Mouse (Mus musculus): ENCODE measurements at regions not wholly inside any gene's neighbourhood (a gene's known extent, or its start where the extent isn't known, plus 50 kb on each side); places are given as distances from the start of the nearest gene placed in this dataset.

GRCm38 (mm10) chr16:87136503-87136902, 217.5 kb upstream of the N6amt1 start:
- H3K4me3 ChIP-seq (ENCODE audit: low read depth, low read length): no peak overlapping the region
- no peaks in the 10 kb centered on the region for H3K4me1 ChIP-seq (ENCODE audit: control insufficient read depth, insufficient read depth, low read length)
- no peaks in the 10 kb centered on the region for H3K36me3 ChIP-seq (replicated peaks; ENCODE audit: control insufficient read depth, insufficient read depth, low read depth, low read length)
- no peak for ATAC-seq (replicated peaks; ENCODE audit: insufficient number of reproducible peaks, low FRiP score, low TSS enrichment, low read depth)
- no peak for DNase-seq (ENCODE audit: low spot score)
- H3K27ac ChIP-seq (replicated peaks; ENCODE audit: low read depth, low read length): no peak overlapping the region
- H3K9me3 ChIP-seq (replicated peaks; ENCODE audit: control insufficient read depth, low read length): no peaks in the 10 kb centered on the region
- no peak overlapping the region for H3K9ac ChIP-seq (replicated peaks; ENCODE audit: low read length)
- WGBS: 82% methylated on average over 1 of the region's 1 CpGs
- H3K27me3 ChIP-seq (ENCODE audit: control insufficient read depth, insufficient read depth, low read length): no peaks in the 10 kb centered on the region
- H3K4me2 ChIP-seq (ENCODE audit: low read depth, low read length): no peak overlapping the region

GRCm38 (mm10) chr16:87134452-87134851, 219.5 kb upstream of the N6amt1 start:
- Histone ChIP-seq H3K27ac (replicated peaks; ENCODE audit: low read depth, low read length) (no peak overlapping the region), H3K4me3 (ENCODE audit: low read depth, low read length) (no peak overlapping the region), H3K9ac (replicated peaks; ENCODE audit: low read length) (no peak overlapping the region), H3K36me3 (replicated peaks; ENCODE audit: control insufficient read depth, insufficient read depth, low read depth, low read length) (no peaks in the 10 kb centered on the region), H3K27me3 (ENCODE audit: control insufficient read depth, insufficient read depth, low read length) (no peaks in the 10 kb centered on the region), H3K4me1 (ENCODE audit: control insufficient read depth, insufficient read depth, low read length) (no peaks in the 10 kb centered on the region), H3K4me2 (ENCODE audit: low read depth, low read length) (no peak overlapping the region), H3K9me3 (replicated peaks; ENCODE audit: control insufficient read depth, low read length) (no peaks in the 10 kb centered on the region)
- DNase-seq (ENCODE audit: low spot score) (no peak), ATAC-seq (replicated peaks; ENCODE audit: insufficient number of reproducible peaks, low FRiP score, low TSS enrichment, low read depth) (no peak)

- WGBS: 88% methylated on average over 6 of the region's 6 CpGs
- H3K4me2 ChIP-seq (ENCODE audit: low read depth, low read length): no peak overlapping the region
- no peaks in the 10 kb centered on the region for H3K27me3 ChIP-seq (ENCODE audit: control insufficient read depth, insufficient read depth, low read length)
- DNase-seq (ENCODE audit: low spot score) (no peak), ATAC-seq (replicated peaks; ENCODE audit: insufficient number of reproducible peaks, low FRiP score, low TSS enrichment, low read depth) (no peak)
- H3K9ac ChIP-seq (replicated peaks; ENCODE audit: low read length): no peak overlapping the region
- H3K36me3 ChIP-seq (replicated peaks; ENCODE audit: control insufficient read depth, insufficient read depth, low read depth, low read length): no peaks in the 10 kb centered on the region
- H3K4me1 ChIP-seq (ENCODE audit: control insufficient read depth, insufficient read depth, low read length): no peaks in the 10 kb centered on the region
- no peak overlapping the region for H3K4me3 ChIP-seq (ENCODE audit: low read depth, low read length)
- no peak overlapping the region for H3K27ac ChIP-seq (replicated peaks; ENCODE audit: low read depth, low read length)
- H3K9me3 ChIP-seq (replicated peaks; ENCODE audit: control insufficient read depth, low read length): no peaks in the 10 kb centered on the region
Measured at GRCm38 (mm10) chr16:87133874-87134273, 220.1 kb upstream of the N6amt1 start.

- WGBS: 86% methylated on average over 4 of the region's 4 CpGs
- ATAC-seq (replicated peaks; ENCODE audit: insufficient number of reproducible peaks, low FRiP score, low TSS enrichment, low read depth) (no peak), DNase-seq (ENCODE audit: low spot score) (no peak)
- Histone ChIP-seq H3K36me3 (replicated peaks; ENCODE audit: control insufficient read depth, insufficient read depth, low read depth, low read length) (no peaks in the 10 kb centered on the region), H3K4me1 (ENCODE audit: control insufficient read depth, insufficient read depth, low read length) (no peaks in the 10 kb centered on the region), H3K4me2 (ENCODE audit: low read depth, low read length) (no peak overlapping the region), H3K27me3 (ENCODE audit: control insufficient read depth, insufficient read depth, low read length) (no peaks in the 10 kb centered on the region), H3K9me3 (replicated peaks; ENCODE audit: control insufficient read depth, low read length) (no peaks in the 10 kb centered on the region), H3K27ac (replicated peaks; ENCODE audit: low read depth, low read length) (no peak overlapping the region), H3K4me3 (ENCODE audit: low read depth, low read length) (no peak overlapping the region), H3K9ac (replicated peaks; ENCODE audit: low read length) (no peak overlapping the region)
Measured at GRCm38 (mm10) chr16:87132082-87132481, 221.9 kb upstream of the N6amt1 start.

GRCm38 (mm10) chr16:87130733-87131640, 223.0 kb upstream of the N6amt1 start:
- H3K4me3 ChIP-seq (ENCODE audit: low read depth, low read length): no peak overlapping the region
- H3K4me2 ChIP-seq (ENCODE audit: low read depth, low read length): no peak overlapping the region
- H3K27me3 ChIP-seq (ENCODE audit: control insufficient read depth, insufficient read depth, low read length): no peaks in the 10 kb centered on the region
- no peaks in the 10 kb centered on the region for H3K4me1 ChIP-seq (ENCODE audit: control insufficient read depth, insufficient read depth, low read length)
- H3K36me3 ChIP-seq (replicated peaks; ENCODE audit: control insufficient read depth, insufficient read depth, low read depth, low read length): no peaks in the 10 kb centered on the region
- DNase-seq (ENCODE audit: low spot score) (no peak), ATAC-seq (replicated peaks; ENCODE audit: insufficient number of reproducible peaks, low FRiP score, low TSS enrichment, low read depth) (no peak)
- H3K9me3 ChIP-seq (replicated peaks; ENCODE audit: control insufficient read depth, low read length): no peaks in the 10 kb centered on the region
- 64% methylated on average over 12 of the region's 12 CpGs for WGBS
- no peak overlapping the region for H3K9ac ChIP-seq (replicated peaks; ENCODE audit: low read length)
- H3K27ac ChIP-seq (replicated peaks; ENCODE audit: low read depth, low read length): no peak overlapping the region

GRCm38 (mm10) chr16:87129021-87129420, 225.0 kb upstream of the N6amt1 start:
- Histone ChIP-seq H3K4me3 (ENCODE audit: low read depth, low read length) (no peak overlapping the region), H3K27me3 (ENCODE audit: control insufficient read depth, insufficient read depth, low read length) (no peaks in the 10 kb centered on the region), H3K4me1 (ENCODE audit: control insufficient read depth, insufficient read depth, low read length) (no peaks in the 10 kb centered on the region), H3K9me3 (replicated peaks; ENCODE audit: control insufficient read depth, low read length) (no peaks in the 10 kb centered on the region), H3K36me3 (replicated peaks; ENCODE audit: control insufficient read depth, insufficient read depth, low read depth, low read length) (no peaks in the 10 kb centered on the region), H3K9ac (replicated peaks; ENCODE audit: low read length) (no peak overlapping the region), H3K27ac (replicated peaks; ENCODE audit: low read depth, low read length) (no peak overlapping the region), H3K4me2 (ENCODE audit: low read depth, low read length) (no peak overlapping the region)
- DNase-seq (ENCODE audit: low spot score) (no peak), ATAC-seq (replicated peaks; ENCODE audit: insufficient number of reproducible peaks, low FRiP score, low TSS enrichment, low read depth) (no peak)
- WGBS: 94% methylated on average over 3 of the region's 3 CpGs

- H3K27ac ChIP-seq (replicated peaks; ENCODE audit: low read depth, low read length): no peak overlapping the region
- H3K9ac ChIP-seq (replicated peaks; ENCODE audit: low read length): no peak overlapping the region
- H3K4me2 ChIP-seq (ENCODE audit: low read depth, low read length): no peak overlapping the region
- H3K4me1 ChIP-seq (ENCODE audit: control insufficient read depth, insufficient read depth, low read length): no peaks in the 10 kb centered on the region
- no peaks in the 10 kb centered on the region for H3K27me3 ChIP-seq (ENCODE audit: control insufficient read depth, insufficient read depth, low read length)
- DNase-seq (ENCODE audit: low spot score) (no peak), ATAC-seq (replicated peaks; ENCODE audit: insufficient number of reproducible peaks, low FRiP score, low TSS enrichment, low read depth) (no peak)
- WGBS: 70% methylated on average over 13 of the region's 13 CpGs
- H3K9me3 ChIP-seq (replicated peaks; ENCODE audit: control insufficient read depth, low read length): no peaks in the 10 kb centered on the region
- H3K36me3 ChIP-seq (replicated peaks; ENCODE audit: control insufficient read depth, insufficient read depth, low read depth, low read length): no peaks in the 10 kb centered on the region
- no peak overlapping the region for H3K4me3 ChIP-seq (ENCODE audit: low read depth, low read length)
Measured at GRCm38 (mm10) chr16:87128230-87128629, 225.8 kb upstream of the N6amt1 start.

- H3K4me2 ChIP-seq (ENCODE audit: low read depth, low read length): no peak overlapping the region
- H3K4me3 ChIP-seq (ENCODE audit: low read depth, low read length): no peak overlapping the region
- DNase-seq (ENCODE audit: low spot score) (no peak), ATAC-seq (replicated peaks; ENCODE audit: insufficient number of reproducible peaks, low FRiP score, low TSS enrichment, low read depth) (no peak)
- H3K9me3 ChIP-seq (replicated peaks; ENCODE audit: control insufficient read depth, low read length): no peaks in the 10 kb centered on the region
- no peaks in the 10 kb centered on the region for H3K27me3 ChIP-seq (ENCODE audit: control insufficient read depth, insufficient read depth, low read length)
- H3K9ac ChIP-seq (replicated peaks; ENCODE audit: low read length): no peak overlapping the region
- H3K36me3 ChIP-seq (replicated peaks; ENCODE audit: control insufficient read depth, insufficient read depth, low read depth, low read length): no peaks in the 10 kb centered on the region
- H3K4me1 ChIP-seq (ENCODE audit: control insufficient read depth, insufficient read depth, low read length): no peaks in the 10 kb centered on the region
- no peak overlapping the region for H3K27ac ChIP-seq (replicated peaks; ENCODE audit: low read depth, low read length)
- 89% methylated on average over 7 of the region's 7 CpGs for WGBS
Measured at GRCm38 (mm10) chr16:87124519-87124918, 229.5 kb upstream of the N6amt1 start.
